8 mouse cellular contexts compared by ENCODE assay signal in the genomic region with DNA sequence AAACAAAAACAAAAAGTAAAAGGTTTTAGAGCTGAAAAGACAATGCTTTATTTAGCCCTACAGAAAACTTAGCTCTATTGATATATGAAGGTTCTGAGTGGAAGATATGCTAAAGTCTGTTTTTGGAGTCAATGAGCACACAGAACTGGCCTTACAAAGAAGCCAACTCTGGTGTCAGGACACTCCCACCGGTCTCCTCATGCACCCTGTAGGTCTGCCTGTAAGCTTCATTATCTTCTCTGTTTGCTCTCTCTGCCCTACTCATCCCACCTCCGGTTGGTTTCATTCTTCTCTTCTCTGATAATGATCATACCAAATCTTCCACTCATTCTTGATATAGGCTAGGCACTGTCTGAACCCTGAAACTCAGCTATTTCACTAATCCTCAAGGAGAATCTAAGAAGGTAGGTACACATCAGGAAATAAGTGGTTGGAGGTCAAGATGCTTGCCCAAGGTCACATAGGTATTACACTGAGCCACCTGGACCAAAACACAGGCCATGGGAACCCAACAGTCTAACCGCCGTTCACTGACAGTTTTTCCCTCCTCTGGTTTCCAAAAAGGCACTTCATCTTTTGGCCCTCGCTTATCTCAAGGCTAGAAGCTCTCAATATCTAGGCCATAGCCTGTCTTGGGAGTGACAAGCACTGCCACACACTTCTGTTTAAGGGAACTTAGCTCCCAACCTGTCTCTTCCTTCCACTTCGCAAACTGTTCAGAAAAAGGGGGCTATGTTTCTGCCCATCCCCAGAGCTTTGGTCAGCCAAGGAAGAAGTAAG. TPM values are rescaled to one million over a fixed set of nuclear protein-coding genes. Genes with fewer than 3 reads are reported as not detected.
DNase-seq lines count a peak whose midpoint lies in the region; ATAC-seq and TF ChIP-seq lines count a peak whose summit lies in the region.

No protein-coding gene starts in this region.

- peak overlapping the region; percentile 83 for H3K4me2 ChIP-seq in liver, embryonic 11.5 days
- H3K4me2 ChIP-seq in stomach, postnatal 0 days (replicated peaks; ENCODE audit: low read depth) = peak overlapping the region; percentile 93

- no peak for DNase-seq in cerebellum, adult 2 months
- DNase-seq in cerebellum, adult 18-20 months = no peak
- DNase-seq in testis, postnatal 14 days (ENCODE audit: low spot score) = no peak
- no peak for DNase-seq in liver, embryonic 11.5 days (ENCODE audit: low spot score)
- no peak for DNase-seq in stomach, postnatal 0 days (ENCODE audit: low spot score)
- no peak for DNase-seq in embryo, embryonic 9.5 days (ENCODE audit: extremely low spot score)
- DNase-seq in right cerebral cortex, postnatal 14 days = no peak

- no peaks in the 10 kb centered on the region for H3K27me3 ChIP-seq in cerebellum, adult 2 months (ENCODE audit: control insufficient read depth, insufficient read depth, low read length)
- no peaks in the 10 kb centered on the region for H3K27me3 ChIP-seq in testis, adult 2 months (ENCODE audit: control insufficient read depth, insufficient read depth, low read length)
- H3K27me3 ChIP-seq in liver, embryonic 11.5 days (replicated peaks; ENCODE audit: control insufficient read depth, insufficient read depth, low read length) = no peaks in the 10 kb centered on the region
- H3K27me3 ChIP-seq in stomach, postnatal 0 days (ENCODE audit: control insufficient read depth, insufficient read depth, low read length) = no peaks in the 10 kb centered on the region

- no peaks in the 10 kb centered on the region for H3K36me3 ChIP-seq in testis, adult 2 months (ENCODE audit: control insufficient read depth, insufficient read depth, low read length)
- H3K36me3 ChIP-seq in liver, embryonic 11.5 days (ENCODE audit: control insufficient read depth, insufficient read depth, low read length) = no peaks in the 10 kb centered on the region; the same call in 1 of the 2 replicates
- H3K36me3 ChIP-seq in stomach, postnatal 0 days (ENCODE audit: control insufficient read depth, insufficient read depth, low read length) = peaks cover 13% of the 10 kb centered on the region

- no peak overlapping the region for H3K27ac ChIP-seq in cerebellum, adult 2 months (ENCODE audit: insufficient read depth, low read length)
- peak overlapping the region; percentile 2; the same call in 1 of the 2 replicates for H3K27ac ChIP-seq in testis, adult 2 months (ENCODE audit: control insufficient read depth, insufficient read depth, low read depth, low read length)
- H3K27ac ChIP-seq in liver, embryonic 11.5 days (ENCODE audit: low read depth, low read length) = no peak overlapping the region
- peak overlapping the region; percentile 92; the same call in 1 of the 2 replicates for H3K27ac ChIP-seq in stomach, postnatal 0 days (replicated peaks)

- H3K9ac ChIP-seq in liver, embryonic 11.5 days (ENCODE audit: low read depth, low read length) = peak overlapping the region; percentile 80
- H3K9ac ChIP-seq in stomach, postnatal 0 days (ENCODE audit: low read length) = peak overlapping the region; percentile 81

- TF ChIP-seq CTCF in cerebellum, adult 2 months (IDR thresholded peaks at IDR 0.05; ENCODE audit: borderline replicate concordance, insufficient read depth, low read depth, low read length) = no peak
- TF ChIP-seq CTCF in testis, adult 2 months (IDR thresholded peaks at IDR 0.05; ENCODE audit: control insufficient read depth, insufficient read depth, insufficient replicate concordance, low read depth, low read length) = no peak
- no peak for TF ChIP-seq CTCF in stomach, postnatal 0 days (IDR thresholded peaks at IDR 0.05; ENCODE audit: low read depth)

- no peak for ATAC-seq in liver, embryonic 11.5 days (replicated peaks; ENCODE audit: low FRiP score)
- ATAC-seq in stomach, postnatal 0 days (ENCODE audit: low FRiP score, low TSS enrichment) = no peak

- peak overlapping the region; percentile 99 for H3K4me3 ChIP-seq in cerebellum, adult 2 months (replicated peaks; ENCODE audit: insufficient read depth, low read depth, low read length)
- H3K4me3 ChIP-seq in testis, adult 2 months (ENCODE audit: control insufficient read depth, low read depth, low read length) = peak overlapping the region; percentile 88
- H3K4me3 ChIP-seq in liver, embryonic 11.5 days (ENCODE audit: low read depth, low read length) = peak overlapping the region; percentile 62
- peak overlapping the region; percentile 77 for H3K4me3 ChIP-seq in stomach, postnatal 0 days (ENCODE audit: low read depth, low read length)

- peaks cover 5% of the 10 kb centered on the region; the same call in 1 of the 2 replicates for H3K4me1 ChIP-seq in cerebellum, adult 2 months (ENCODE audit: control insufficient read depth, insufficient read depth, low read length)
- H3K4me1 ChIP-seq in testis, adult 2 months (ENCODE audit: control insufficient read depth, insufficient read depth, low read length) = peaks cover 7% of the 10 kb centered on the region
- H3K4me1 ChIP-seq in liver, embryonic 11.5 days (replicated peaks; ENCODE audit: control insufficient read depth, insufficient read depth, low read length) = peaks cover 19% of the 10 kb centered on the region
- 0 out of 2 replicates have a peak, but pooled peaks cover 3% of the 10 kb centered on the region for H3K4me1 ChIP-seq in stomach, postnatal 0 days (replicated peaks; ENCODE audit: control insufficient read depth, insufficient read depth)

- TF ChIP-seq POLR2A in cerebellum, adult 2 months (IDR thresholded peaks at IDR 0.05; ENCODE audit: borderline replicate concordance, insufficient read depth, low read length) = no peak
- TF ChIP-seq POLR2A in testis, adult 2 months (IDR thresholded peaks at IDR 0.05; ENCODE audit: control insufficient read depth, low read depth, low read length) = no peak

- WGBS in cerebellum, adult 2 months = 73% methylated on average over 6 of the region's 6 CpGs
- WGBS in liver, embryonic 11.5 days = 51% methylated on average over 6 of the region's 6 CpGs
- 64% methylated on average over 6 of the region's 6 CpGs for WGBS in stomach, postnatal 0 days

- no peak for TF ChIP-seq EP300 in stomach, postnatal 0 days (optimal IDR thresholded peaks at IDR 0.05)

- no peaks in the 10 kb centered on the region for H3K9me3 ChIP-seq in liver, embryonic 11.5 days (ENCODE audit: control insufficient read depth, low read length)
- no peaks in the 10 kb centered on the region for H3K9me3 ChIP-seq in stomach, postnatal 0 days (ENCODE audit: control insufficient read depth, low read length)

RNA-seq across cellular contexts. Expression of a gene that starts 1.4 kb away (rescaled TPM):
- 96.5 and 102 TPM in 2 replicates for polyA plus RNA-seq in cerebellum, adult 2 months (2012; rRNA removed)
- 82.9 and 84.7 TPM in 2 replicates for polyA plus RNA-seq in testis, adult 2 months (2012; rRNA removed)
- 29.3 and 33.1 TPM in 2 replicates for polyA plus RNA-seq in liver, embryonic 11.5 days (2014; fragmentation: Nextera tagmentation; extraction: Ambion mirVana)
- polyA plus RNA-seq in stomach, postnatal 0 days (2015; fragmentation: Nextera tagmentation; extraction: Ambion mirVana) = 79.7 and 87.8 TPM in 2 replicates

RNA-seq across cellular contexts. Expression of a gene that starts 28.4 kb away (rescaled TPM):
- polyA plus RNA-seq in cerebellum, adult 2 months (2012; rRNA removed) = 17.1 and 20.5 TPM in 2 replicates
- polyA plus RNA-seq in testis, adult 2 months (2012; rRNA removed) = 0.22 and 0.30 TPM in 2 replicates
- not detected in 2 replicates for polyA plus RNA-seq in liver, embryonic 11.5 days (2014; fragmentation: Nextera tagmentation; extraction: Ambion mirVana)
- polyA plus RNA-seq in stomach, postnatal 0 days (2015; fragmentation: Nextera tagmentation; extraction: Ambion mirVana) = 0.11 TPM in 1 of 2 replicates, not detected in the other

RNA-seq across cellular contexts. Expression of a gene that starts 57.9 kb away (rescaled TPM):
- polyA plus RNA-seq in cerebellum, adult 2 months (2012; rRNA removed) = not detected in 2 replicates
- polyA plus RNA-seq in testis, adult 2 months (2012; rRNA removed) = 85.6 and 87.2 TPM in 2 replicates
- not detected in 2 replicates for polyA plus RNA-seq in liver, embryonic 11.5 days (2014; fragmentation: Nextera tagmentation; extraction: Ambion mirVana)
- not detected in 2 replicates for polyA plus RNA-seq in stomach, postnatal 0 days (2015; fragmentation: Nextera tagmentation; extraction: Ambion mirVana)

Comparison
In these comparisons a context has a peak if more than half of its experiments do, and no peak if none do; other contexts are left out.
1. H3K27ac ChIP-seq: peak in testis, adult 2 months (single experiment) and stomach, postnatal 0 days (single experiment); none in cerebellum, adult 2 months (single experiment) and liver, embryonic 11.5 days (single experiment).
2. RNA of a gene that starts 28.4 kb away (polyA plus RNA-seq): 17.1 to 20.5 TPM in cerebellum, adult 2 months; 0.22 to 0.30 TPM in testis, adult 2 months, 0.11 TPM in stomach, postnatal 0 days and not detected in liver, embryonic 11.5 days; every median in the first group is over 10 times any median in the second.
3. RNA of a gene that starts 57.9 kb away (polyA plus RNA-seq): 85.6 to 87.2 TPM in testis, adult 2 months; not detected in cerebellum, adult 2 months, not detected in liver, embryonic 11.5 days and not detected in stomach, postnatal 0 days; every median in the first group is over 10 times any median in the second.
4. Peak in every context shown above with its lines, with median percentiles within 50 percentile points of each other: H3K4me3 ChIP-seq.